Mouse (Mus musculus) small intestine, adult 2 months (tissue): ENCODE data around the gene Lmod3. TPM values are rescaled to one million over a fixed set of nuclear protein-coding genes. Genes with fewer than 3 reads are reported as not detected.

Experiments used
- H3K27ac ChIP-seq: fragments of 200-500 bp; 2 replicates; pipeline ENCODE4 v1.5.1; 2012; ENCODE audit warnings: low read depth, low read length, control low read depth, inconsistent platforms; ENCODE audit not compliant: insufficient read depth
- H3K27me3 ChIP-seq: fragments of 200-500 bp; 2 replicates; pipeline ENCODE4 v1.6.1; 2012; ENCODE audit warnings: mild to moderate bottlenecking, moderate library complexity, low read length, inconsistent platforms; ENCODE audit not compliant: control insufficient read depth, insufficient read depth
- H3K36me3 ChIP-seq: fragments of 200-500 bp; 2 replicates; pipeline ENCODE4 v1.6.1; 2012; ENCODE audit warnings: mild to moderate bottlenecking, low read length, control low read depth, inconsistent platforms; ENCODE audit not compliant: control insufficient read depth, insufficient read depth
- H3K4me1 ChIP-seq: fragments of 200-500 bp; 2 replicates; pipeline ENCODE4 v1.6.1; 2012; ENCODE audit warnings: low read length, inconsistent platforms, mixed read lengths; ENCODE audit not compliant: control insufficient read depth, insufficient read depth, insufficient read length
- H3K4me3 ChIP-seq: fragments of 200-500 bp; 2 replicates; pipeline ENCODE4 v1.5.1; 2012; ENCODE audit warnings: low read depth, mild to moderate bottlenecking, control low read depth, inconsistent platforms, low read length, moderate library complexity
- CTCF ChIP-seq: fragments of 200-500 bp; IDR thresholded peaks from 2 replicates; pipeline ENCODE4 v1.5.1; 2012; ENCODE audit warnings: low read depth, mild to moderate bottlenecking, control low read depth, inconsistent platforms, low read length, moderate library complexity, mixed read lengths; ENCODE audit not compliant: insufficient replicate concordance, insufficient read length; ENCODE audit errors: extremely low read depth
- POLR2A ChIP-seq: fragments of 200-500 bp; IDR thresholded peaks from 2 replicates; pipeline ENCODE4 v1.6.1; 2012; ENCODE audit warnings: low read depth, mild to moderate bottlenecking, control low read depth, inconsistent platforms, low read length, moderate library complexity
- WGBS: fragments of 180-500 bp; shearing (Covaris S2); methylation state at CpG from one replicate; pipeline ENCODE4 v1.1.7; 2018; 5-methylcytosine and 5-hydroxymethylcytosine counted together
- polyA plus RNA-seq: library from polyadenylated mRNA; depleted of rRNA; stranded (reverse); fragments of >200 nt; gene quantifications from 2 replicates; pipeline ENCODE4 v1.2.3, GENCODE M21; 2012

Lmod3 gene
- polyA plus RNA-seq, 1 experiment: not detected

GRCm38 (mm10) chr6:97293667-97294569 is 41.4 kb upstream of the Lmod3 start:
- peaks cover 26% of the 10 kb centered on the region for H3K4me1 ChIP-seq
- H3K36me3 ChIP-seq: peaks cover 54% of the 10 kb centered on the region
- no peak for TF ChIP-seq CTCF
- TF ChIP-seq POLR2A: no peak
- WGBS: 17% methylated on average over 12 of the region's 12 CpGs
- peak overlapping the region; percentile 9 for H3K4me3 ChIP-seq
- no peaks in the 10 kb centered on the region for H3K27me3 ChIP-seq
- H3K27ac ChIP-seq: peak overlapping the region; percentile 96

- no peak for TF ChIP-seq POLR2A
- no peak for TF ChIP-seq CTCF
- Histone ChIP-seq H3K27ac (peak overlapping the region; percentile 96), H3K27me3 (no peaks in the 10 kb centered on the region), H3K4me1 (peaks cover 26% of the 10 kb centered on the region), H3K4me3 (no peak overlapping the region), H3K36me3 (peaks cover 49% of the 10 kb centered on the region)
- 48% methylated on average over 5 of the region's 5 CpGs for WGBS
These were observed 40.3 kb upstream of the Lmod3 start for GRCm38 (mm10) chr6:97292894-97293293.

- WGBS: 89% methylated on average over 3 of the region's 3 CpGs
- H3K27me3 ChIP-seq: no peaks in the 10 kb centered on the region
- peaks cover 26% of the 10 kb centered on the region for H3K4me1 ChIP-seq
- no peak overlapping the region for H3K4me3 ChIP-seq
- no peak overlapping the region for H3K27ac ChIP-seq
- peaks cover 49% of the 10 kb centered on the region for H3K36me3 ChIP-seq
- TF ChIP-seq CTCF (no peak), POLR2A (no peak)
These were observed 39.5 kb upstream of the Lmod3 start for GRCm38 (mm10) chr6:97292096-97292495.

DNA sequence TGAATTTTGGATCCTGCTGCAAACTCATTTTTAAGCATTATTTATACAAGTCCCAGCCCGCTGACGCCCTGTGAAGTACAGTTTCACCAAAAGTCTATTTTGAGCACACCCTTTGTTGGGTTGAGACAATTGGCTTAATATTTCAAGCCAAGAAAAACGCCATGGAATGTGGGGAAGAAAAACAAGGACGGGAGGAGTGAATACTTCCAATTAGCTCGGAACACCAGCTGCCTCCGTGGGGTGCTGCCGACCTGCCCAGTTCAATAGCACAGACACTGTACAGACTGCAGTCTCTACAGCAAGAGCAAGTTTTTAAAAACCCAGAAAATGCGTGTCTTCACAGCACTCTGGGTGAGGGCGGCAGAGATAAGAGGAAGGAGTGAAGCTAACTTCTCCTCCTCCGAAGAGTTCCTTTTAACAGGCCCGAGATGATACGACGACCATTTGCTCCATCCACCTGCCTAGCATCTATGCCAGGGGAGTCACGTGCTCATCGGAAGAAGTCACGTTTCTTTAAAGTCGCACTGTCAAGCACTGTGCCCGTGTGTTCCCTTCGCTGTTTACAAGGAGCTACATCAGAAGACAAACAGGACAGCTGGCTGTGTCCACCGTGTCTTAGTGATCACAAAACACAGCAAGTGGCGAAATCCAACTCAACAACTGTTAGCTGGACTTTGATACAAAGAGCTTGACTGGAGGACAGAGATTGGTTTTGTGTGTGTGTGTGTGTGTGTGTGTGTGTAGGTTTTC is 38.8 kb upstream of the Lmod3 start:
- H3K27me3 ChIP-seq: no peaks in the 10 kb centered on the region
- WGBS: 78% methylated on average over 21 of the region's 21 CpGs
- no peak overlapping the region for H3K4me3 ChIP-seq
- H3K36me3 ChIP-seq: peaks cover 45% of the 10 kb centered on the region
- TF ChIP-seq POLR2A: no peak
- no peak for TF ChIP-seq CTCF
- peaks cover 26% of the 10 kb centered on the region for H3K4me1 ChIP-seq
- H3K27ac ChIP-seq: no peak overlapping the region

DNA sequence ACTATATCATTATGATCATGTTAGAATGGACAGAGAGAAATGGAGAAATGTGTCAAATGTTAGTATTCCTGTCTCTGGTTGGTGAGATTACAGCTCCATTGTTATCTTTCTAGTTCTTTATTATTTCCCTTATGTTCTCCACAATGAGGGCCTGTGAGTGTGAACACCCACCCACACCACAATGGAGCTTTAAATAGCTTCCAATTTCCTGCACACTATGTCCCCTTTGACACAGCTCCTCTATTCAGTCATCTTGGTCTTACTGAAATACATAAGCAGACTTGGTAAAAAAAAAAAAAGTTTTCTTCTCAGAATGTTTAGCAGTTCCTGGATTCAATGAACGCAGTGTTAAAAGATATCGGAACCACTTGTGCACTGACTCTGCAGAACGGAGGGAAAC is 38.1 kb upstream of the Lmod3 start:
- Histone ChIP-seq H3K27ac (no peak overlapping the region), H3K27me3 (no peaks in the 10 kb centered on the region), H3K36me3 (peaks cover 39% of the 10 kb centered on the region), H3K4me1 (peaks cover 26% of the 10 kb centered on the region), H3K4me3 (no peak overlapping the region)
- WGBS: 92% methylated on average over 3 of the region's 3 CpGs
- no peak for TF ChIP-seq CTCF
- TF ChIP-seq POLR2A: no peak

DNA sequence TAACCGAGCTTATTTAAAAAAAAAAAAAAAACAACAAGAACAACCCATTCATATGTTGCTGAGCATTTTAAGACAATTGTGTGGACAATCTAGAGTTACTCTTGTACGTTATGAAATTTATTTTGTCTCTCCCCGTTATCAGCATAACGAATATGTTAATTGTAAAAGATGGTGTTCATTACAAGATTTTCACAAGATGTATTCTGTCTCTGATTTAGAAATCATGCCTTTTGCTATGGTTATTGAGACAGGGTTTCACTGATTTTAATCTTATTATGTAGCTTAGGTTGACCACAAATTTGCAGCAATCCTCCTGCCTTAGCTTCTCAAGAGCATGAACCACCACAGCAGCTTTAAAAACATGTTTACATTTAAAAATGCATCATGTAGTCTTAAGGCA is 37.3 kb upstream of the Lmod3 start:
- Histone ChIP-seq H3K4me1 (peaks cover 20% of the 10 kb centered on the region; the same call in 1 of the 2 replicates), H3K27ac (no peak overlapping the region), H3K27me3 (no peaks in the 10 kb centered on the region), H3K4me3 (no peak overlapping the region), H3K36me3 (peaks cover 32% of the 10 kb centered on the region)
- WGBS: 61% methylated on average over 4 of the region's 4 CpGs
- TF ChIP-seq POLR2A (no peak), CTCF (no peak)

DNA sequence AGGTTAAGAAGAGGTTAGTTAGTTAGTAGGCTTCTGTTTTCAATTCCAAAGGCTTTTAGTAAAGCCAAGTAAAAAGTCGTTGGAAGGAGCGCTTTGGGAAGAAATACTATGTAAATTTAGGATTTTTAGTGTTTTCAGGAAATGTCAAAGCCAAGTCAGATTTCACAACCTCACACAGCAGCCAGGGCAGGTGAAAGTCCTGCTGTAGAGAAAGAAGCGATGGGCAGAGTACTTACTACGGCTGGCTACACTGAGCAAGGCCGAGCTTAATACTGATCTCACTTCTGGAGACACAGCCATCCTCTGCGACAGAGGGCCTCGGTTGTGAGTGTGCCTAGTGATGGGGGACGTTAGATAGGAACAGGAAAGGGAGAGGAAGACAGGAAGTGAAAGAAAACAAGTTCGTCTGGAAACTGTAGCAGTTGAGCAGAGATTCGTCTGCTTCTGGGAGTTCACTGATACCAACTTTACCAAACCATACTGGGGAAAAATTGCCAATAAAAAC is 36.8 kb upstream of the Lmod3 start:
- WGBS: 25% methylated on average over 10 of the region's 10 CpGs
- TF ChIP-seq CTCF (no peak), POLR2A (no peak)
- Histone ChIP-seq H3K27ac (peak overlapping the region; percentile 55), H3K4me1 (peaks cover 16% of the 10 kb centered on the region; the same call in 1 of the 2 replicates), H3K36me3 (peaks cover 30% of the 10 kb centered on the region), H3K27me3 (no peaks in the 10 kb centered on the region), H3K4me3 (no peak overlapping the region)
